Mouse (Mus musculus) R1 (cell line): Measurements from ENCODE around the gene Miga2.

Experiments
- DNase-seq: peaks from one replicate; pipeline ENCODE4 v3.0.0-alpha.2; 2018; ENCODE audit warnings: low read depth, low spot score

Gene Miga2

DNA sequence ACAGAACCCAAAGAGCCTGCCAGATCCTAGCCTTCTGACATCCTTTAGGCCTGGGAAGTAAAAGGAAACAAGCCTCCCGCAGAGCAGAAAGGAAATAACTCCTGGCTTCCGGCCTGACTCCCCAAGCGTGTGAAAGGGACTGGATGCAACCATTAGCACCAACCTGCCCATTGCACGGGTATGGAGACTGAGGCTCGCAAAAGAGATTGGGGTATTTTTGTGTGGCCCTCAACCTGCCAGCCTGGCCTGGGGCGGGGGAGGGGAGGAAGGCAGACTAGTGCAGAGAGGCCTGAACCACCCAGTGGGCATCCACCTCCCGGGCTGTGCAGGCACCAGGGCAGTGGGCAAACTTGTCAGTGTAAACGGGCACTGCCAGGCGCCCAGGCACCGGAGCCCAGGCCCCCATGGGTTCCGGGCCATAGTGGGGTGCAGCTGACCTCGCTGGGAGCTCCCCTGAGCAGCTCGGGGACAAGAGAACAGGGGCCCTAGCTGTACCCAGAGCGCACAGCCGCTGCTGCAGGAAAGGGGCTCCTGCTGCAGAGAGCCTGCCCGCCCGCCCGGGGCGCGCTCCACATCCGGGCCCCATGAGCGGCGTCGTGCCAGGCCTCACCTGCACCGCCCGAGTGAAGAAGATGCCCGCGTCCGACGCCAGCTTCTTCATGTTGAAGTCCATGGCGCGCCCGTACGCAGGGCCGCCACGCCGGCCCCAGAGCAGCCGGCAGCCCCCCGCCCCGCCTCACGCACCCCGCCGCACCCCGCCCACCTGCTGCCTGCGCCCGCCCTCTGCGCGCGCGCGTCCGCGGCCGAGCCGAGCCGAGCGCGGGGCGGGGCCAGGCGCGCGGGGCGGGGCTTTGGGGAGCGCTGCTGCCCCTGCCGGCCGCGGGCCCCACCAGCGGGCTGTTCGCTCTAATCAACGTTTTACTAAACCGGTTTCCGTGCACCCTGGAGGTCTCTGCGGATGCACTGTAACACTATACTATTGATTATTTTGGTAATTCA is 5.2 kb upstream of the Miga2 start, which contains the start of gene Sh3glb2:
Gene Sh3glb2 (minus strand): TSS at position 805 of the 999 bp plus-strand sequence.
- peak; percentile 80 for DNase-seq

DNA sequence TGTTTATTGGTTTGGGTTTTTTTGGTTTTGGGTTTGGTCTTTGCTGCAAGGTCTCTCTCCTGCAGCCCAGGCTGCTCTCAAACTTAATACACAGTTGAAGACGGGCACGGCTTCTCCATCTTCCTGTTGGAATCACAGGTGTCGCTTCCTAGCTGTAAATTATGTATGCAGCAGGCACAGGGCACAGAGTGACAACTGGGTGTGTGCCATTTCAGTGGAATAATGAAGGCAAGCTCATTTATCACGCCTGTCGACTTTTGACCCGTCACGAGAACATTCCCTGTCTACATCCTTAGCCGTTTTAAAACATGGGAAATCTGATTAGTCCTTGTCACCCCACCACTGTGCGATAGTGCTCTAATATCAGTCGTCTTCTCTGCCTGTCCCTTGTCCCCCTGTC is 3.4 kb upstream of the Miga2 start:
- DNase-seq, result no peak

DNA sequence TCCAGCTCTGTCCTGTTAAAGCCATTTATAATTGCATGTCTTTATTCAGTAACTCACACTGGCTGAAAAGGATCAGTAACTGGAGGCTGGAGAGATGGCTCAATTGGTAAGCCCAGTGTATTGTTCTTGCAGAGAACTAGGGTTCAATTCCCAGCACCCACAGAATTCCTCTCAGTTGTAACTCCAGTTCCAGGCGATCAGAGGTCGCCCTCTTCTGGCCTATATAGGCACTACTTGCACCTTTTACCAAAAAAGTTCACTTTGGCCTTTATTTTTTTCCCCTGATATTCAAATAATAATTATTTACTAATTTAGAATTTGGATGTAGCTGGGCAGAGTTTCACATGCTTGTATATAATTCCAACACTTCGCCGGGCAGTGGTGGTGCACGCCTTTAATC is 1.2 kb upstream of the Miga2 start:
- DNase-seq, result peak; percentile 57

DNA sequence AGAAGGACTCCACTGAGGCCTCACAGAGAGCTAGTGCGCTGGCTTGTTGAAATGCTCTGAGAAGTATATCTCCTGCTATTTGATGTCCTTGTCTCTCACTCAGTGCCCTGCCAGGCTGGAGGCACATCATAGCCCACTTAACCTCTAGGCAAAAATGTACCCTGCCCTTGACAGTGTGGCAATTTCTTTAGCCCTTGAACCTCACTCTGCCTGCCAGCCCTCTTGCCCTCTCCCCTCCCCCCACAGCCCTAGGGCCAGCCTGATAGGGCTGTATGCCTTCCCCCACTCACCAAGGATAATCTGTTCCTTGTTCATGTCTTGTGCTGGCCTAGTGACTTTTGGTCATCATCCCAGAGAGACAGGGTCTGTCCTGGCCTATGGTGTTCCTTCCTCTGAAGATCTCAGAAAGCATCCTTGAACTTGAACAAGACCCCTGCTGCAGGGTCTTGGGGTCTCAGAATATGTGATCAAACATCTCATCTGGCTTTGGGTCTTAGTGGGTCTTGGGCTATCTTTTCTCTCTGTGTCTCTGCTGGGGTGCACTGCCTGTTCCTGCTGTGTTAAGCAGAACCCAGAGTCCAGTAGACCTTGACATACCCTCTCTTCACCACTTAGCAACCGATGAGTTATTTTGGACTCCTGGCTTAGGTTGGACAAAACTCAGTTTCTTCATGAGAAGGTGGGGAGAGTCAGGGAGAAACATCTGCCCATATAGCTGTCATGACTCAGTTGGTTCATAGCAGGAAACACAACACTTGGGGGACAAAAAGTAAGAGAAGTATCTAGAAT is 1.4 kb downstream of the Miga2 start:
- DNase-seq, result no peak

DNA sequence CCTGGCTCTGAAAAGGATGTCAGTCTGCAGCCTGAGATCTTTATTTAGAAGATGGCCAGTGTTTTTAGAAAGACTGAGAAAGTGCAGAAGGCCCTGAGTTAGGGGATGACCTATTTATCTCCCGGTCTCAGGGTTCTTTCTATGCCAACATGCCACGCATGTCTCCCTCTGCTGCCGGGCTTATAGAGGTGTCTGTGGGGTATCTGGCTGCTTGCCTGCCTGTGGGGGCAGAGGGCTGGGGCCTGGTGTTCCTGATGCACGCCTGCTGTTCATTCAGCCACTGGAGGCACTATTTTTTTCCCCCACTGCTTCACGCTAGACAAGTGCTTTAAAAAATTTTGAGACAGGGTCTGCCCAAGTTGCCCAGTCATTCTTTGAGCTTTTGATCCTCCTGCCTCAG is 2.2 kb downstream of the Miga2 start:
- no peak for DNase-seq

DNA sequence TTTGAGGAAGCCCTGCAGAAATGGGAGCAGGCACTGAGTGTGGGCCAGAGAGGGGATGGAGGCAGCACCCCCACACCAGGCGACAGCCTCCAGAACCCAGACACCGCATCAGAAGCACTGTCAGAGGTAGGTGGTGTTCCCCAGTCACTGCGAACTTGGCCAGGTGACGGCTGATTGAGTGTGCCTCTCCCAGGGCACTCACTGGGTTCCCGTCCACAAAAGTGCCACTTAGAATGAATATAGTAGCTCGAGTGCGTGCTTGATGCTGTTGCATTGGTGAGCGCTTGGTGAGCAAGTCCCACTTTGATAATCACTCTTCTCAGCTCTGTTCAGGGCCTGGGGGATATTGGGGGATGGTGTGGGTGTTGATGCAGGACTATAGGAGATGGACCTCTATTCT is 7.5 kb downstream of the Miga2 start:
- no peak for DNase-seq

DNA sequence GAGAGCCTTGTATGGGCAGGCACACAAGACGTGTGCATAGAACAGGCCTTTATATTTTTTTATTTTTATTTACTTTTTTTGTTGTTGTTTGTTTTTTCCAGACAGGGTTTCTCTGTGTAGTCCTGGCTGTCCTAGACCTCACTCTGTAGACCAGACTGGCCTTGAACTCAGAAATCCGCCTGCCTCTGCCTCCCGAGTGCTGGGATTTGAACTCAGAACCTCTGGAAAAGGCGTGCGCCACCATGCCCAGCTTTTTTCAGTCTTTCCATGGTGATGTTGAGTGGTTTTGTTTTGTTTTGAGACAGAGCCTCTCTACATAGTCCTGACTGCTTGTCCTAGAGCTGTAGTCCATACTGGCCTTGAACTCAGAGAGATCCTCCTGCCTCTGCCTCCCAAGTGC is 8.7 kb downstream of the Miga2 start:
- DNase-seq, result no peak

DNA sequence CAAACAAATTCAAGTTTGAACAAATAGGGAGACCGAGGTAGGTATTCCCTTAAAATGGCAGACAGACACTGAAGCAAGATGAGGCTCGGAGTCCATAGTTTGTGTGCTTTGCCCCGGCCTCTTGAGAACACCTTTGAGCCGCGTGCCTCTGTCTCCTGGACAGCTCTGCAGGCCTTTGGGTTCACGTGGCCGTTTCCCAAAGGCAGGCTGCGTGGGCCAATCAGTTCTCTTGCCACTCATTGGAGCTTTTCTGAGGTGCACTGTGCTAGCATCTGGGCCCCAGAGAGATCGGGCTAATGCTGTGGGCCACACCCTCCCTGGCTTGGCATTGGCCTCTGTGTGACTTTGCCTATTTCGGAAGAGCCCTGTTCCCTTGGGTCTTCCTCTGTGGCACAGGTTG is 11.9 kb downstream of the Miga2 start:
- no peak for DNase-seq

DNA sequence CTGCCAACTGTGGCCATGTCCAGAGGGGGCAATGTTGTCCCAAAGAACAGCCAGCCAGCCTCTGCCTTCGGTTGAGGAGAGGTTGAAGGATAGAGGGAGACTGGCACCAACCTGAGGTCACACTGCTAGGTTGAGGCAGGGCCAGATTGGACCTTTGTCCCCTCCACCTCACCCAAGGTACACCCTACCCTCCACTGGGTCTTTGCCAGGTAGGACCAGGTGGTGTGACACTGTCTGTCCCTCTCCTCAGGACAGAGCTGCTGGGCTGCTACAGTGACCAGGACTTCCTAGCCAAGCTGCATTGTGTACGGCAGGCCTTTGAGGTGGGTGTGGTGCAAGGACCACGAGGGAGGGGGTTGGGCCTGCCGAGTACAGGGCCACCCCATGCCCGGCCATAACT is 13.7 kb downstream of the Miga2 start:
- DNase-seq, result no peak

DNA sequence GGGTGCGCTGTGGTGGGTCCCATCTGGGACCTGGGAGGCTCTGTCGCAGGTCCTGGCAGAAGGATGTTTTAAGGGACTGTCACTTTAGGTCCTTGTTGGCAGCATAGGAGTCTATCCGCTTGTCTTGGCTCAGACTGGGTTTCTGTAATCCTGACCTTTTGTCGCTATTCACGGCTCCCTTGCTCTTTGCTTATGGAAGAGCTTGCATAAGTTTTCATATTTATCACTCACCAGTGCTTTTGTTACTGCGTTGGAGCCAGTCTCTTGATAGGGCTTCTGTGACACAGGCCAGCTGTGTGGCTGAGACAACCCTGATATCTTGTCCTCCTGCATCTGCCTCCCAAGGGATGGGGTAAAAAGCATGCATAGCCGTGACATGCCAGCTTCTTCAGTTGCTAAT is 15.3 kb downstream of the Miga2 start:
- no peak for DNase-seq

DNA sequence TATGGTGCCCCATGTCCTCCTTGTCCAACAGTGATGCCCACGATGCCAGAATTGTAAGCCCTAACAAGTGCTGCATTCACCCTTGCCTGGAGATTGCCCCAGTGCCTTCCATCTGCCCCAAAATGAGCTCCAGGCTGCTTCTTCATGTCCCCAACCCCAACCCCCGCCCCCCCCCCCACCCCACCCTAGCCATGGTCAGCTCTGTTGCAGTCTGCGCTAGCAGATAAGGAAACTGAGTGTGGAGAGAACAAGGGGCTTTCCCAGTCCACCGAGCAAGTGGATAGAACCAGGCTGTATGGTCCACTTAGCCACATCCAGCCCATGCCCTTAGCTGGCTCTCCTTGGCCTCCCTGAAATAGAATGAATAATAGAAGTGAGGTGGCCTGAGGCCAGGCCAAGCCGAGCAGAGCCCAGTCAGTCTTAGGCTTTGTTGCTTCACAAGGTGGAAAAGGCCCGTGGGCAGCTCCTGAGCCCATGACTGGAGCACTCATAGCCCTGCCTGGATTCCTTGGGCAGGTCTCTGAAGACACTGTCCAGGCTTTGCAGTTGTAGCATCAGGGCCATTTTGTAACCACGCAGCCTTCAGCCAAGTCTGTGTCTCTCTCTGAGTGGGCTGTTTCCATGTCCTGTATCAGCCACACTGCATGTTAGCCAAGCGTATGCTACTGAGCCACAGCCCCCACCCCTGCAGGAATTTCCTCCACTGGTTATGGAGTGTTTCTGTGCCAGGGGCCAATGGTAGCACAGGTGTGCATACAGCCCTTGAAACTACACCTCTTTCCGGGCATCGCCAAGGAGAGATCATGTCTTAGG is 16.7 kb downstream of the Miga2 start:
- no peak for DNase-seq

DNA sequence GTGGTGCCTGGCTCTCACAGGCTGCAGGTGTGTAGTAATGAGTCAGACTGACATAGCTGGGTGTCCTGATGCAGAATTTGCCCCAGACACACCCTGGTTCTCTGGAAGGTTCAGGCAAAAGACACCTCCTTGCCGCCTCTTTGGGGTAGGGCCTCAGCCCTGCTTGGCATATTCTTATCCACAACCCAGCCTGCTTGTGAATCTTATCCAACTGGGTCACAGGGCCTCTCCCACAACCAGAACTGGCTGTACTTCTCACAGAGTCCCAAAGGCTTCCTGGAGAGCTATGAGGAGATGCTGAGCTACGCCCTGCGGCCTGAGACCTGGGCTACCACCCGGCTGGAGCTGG is 17.3 kb downstream of the Miga2 start:
- DNase-seq, result no peak

DNA sequence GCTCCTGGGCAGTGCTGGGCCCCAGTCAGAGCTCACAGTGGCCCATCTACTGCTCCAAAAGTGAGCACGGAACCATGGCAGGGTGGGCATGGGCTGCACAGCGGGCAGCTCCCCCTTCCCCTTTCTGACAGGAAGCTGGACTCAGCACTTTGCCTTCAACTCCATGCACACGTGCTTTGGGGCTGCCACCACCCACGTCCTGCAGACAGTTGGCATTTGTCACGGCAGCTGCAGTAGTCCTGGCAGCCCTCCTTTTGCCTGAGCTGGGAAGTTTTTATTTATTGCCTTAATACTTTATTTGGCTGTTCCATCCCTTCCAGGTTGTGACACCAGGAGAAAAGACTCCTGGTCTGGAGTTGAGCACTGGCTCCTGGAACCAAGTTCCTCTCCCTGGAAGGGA is 20.8 kb downstream of the Miga2 start:
- DNase-seq, result no peak

DNA sequence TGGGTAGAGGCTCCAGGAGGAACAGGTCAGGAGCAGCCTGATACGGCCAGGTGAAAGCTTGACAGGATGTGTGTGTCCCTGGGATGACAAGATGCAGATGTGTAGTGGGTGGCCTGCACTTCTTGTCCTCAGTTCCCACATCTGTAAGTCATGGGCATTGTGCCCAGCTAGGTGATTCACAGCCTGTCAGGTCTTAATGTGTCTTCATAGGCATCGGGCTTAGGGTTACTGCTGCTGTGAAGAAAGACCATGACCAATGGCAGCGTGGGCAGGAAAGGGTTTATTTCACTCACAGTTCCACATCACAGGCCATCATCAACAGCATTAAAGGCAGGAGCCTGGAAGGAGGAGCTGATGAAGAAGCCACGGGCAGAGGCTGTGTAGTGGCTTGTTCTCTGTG is 21.6 kb downstream of the Miga2 start:
- no peak for DNase-seq

DNA sequence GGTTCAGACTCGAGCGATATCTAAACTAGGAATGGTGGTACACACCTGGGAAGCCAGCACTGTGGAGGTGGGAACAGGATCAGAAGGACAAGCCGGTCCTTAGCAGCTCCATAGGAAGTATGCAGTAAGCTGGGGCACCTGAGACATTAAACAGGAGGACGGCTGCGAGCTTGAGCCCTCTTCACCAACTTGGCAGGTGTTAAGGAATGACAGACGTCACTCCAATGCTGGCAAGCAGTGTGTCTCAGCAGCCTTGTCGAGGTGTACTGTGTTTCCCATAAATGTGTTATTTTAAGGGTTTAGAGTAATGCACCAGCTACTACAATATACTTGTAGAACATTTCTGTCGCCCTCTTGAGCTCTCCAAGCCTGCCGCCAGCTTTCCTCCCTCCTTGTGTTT is 22.9 kb downstream of the Miga2 start:
- no peak for DNase-seq

DNA sequence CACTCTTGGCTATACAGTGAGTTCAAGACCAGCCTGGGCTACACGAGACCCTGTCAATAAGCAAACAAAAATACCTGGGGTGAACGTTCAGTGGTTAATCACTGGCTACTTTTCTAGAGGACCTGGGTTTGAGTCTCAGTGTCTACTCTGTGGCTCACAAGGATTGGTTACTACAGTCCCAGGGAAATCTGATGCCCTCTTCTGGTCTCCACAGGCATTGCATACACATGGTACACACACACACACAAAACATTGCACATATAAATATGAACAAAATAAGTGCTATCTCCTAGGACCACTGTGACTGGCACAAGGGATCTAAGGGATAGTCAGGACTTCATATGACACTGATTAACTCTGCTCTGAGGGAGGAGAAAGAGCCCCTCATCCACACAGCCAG is 25.0 kb downstream of the Miga2 start:
- peak; percentile 57 for DNase-seq

DNA sequence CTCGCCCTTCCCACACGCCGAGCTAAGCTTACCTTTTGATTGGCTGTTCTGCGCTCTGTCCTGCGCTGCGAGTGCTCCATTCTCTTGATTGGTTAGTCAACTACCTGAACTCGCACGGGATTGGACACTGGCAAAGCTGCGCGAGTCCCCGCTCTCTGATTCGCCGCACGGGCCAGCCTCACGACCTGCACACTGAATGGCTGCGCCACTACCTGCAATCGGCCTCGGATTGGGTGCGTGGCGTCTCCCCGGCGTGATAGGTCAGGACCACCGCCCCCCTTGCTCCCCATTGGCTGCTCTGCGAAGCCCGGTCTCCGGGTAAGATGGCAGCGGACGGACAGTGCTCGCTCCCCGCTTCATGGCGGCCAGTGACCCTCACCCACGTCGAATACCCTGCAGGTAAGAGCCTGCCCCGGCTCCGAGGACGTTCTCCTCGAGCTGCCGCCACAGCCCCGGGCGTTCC is 28.1 kb downstream of the Miga2 start, which contains the start of gene Dolpp1:
Gene Dolpp1 (plus strand): TSS at position 141 of the 463 bp plus-strand sequence.
- DNase-seq, result peak; percentile 100

DNA sequence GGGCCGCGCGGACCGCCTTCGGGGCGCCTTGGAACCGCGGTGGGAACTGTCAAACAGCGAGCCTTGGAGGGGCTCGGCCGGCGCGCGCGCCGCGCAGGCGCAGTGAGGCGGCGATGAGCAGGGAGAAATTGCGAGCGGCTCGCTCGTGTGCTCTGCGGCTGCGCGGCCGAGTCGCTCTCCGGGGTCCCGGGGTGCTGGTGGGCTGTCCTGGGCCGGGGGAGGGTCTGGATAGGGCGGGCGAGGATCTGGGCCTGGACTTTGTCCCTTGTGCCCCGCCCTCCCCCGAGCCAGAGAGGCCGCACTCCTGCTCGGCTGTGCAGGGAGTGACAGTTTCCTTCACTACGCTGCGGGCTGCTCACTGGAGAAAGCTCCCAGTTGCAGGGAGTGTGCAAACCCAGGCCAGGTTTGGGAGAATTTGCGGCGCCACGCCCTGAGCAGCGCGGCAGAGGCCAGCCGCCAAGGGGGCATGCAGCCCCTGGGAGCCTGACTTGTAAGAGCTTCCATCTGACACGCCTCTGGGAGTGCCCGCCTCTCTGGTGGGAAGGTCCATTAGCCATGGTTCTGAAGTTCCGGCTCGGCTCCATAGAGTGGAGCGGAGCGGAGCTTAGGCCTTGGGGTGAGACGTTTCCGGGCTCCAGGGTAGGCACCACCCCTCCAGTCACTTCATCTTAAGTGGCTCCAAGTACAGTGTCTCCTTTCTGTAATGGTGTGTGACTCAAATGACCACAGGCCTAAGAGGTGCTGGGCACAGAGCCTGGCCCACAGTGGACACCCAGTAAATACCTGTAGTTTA is 28.7 kb downstream of the Miga2 start:
- peak; percentile 90 for DNase-seq

DNA sequence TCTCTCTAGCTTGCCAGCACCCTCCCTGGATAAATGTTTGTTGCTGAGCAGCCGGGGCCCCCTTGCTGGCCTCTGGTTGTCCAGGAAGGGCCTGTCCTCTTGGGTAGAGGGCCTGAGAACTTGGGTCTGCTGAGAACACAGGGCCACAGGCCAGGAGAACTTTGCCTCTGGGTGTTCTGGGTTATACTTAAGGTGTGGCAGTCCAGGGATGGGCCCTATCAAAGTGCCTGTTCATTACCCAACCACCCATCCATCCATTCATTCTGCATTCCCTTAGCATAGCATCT is 29.3 kb downstream of the Miga2 start:
- DNase-seq, result no peak

DNA sequence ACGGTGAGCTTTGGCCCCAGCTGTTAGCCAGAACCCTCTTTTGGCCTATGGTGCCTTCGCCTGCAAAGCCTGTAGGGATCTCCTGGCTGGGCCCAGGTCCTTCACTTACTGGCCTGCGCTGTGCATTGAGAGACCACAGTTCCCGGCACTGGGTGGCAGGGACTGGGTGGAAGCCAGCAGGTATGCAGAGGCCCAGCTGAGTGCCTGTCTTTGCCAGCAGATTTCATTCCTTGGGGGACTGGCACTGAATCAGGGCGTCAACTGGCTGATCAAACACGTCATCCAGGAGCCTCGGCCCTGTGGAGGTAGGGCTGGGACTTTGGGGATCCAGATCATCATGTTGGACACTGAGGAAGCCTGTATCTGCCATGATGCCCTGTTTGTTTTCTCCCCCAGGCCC is 31.7 kb downstream of the Miga2 start:
- no peak for DNase-seq

DNA sequence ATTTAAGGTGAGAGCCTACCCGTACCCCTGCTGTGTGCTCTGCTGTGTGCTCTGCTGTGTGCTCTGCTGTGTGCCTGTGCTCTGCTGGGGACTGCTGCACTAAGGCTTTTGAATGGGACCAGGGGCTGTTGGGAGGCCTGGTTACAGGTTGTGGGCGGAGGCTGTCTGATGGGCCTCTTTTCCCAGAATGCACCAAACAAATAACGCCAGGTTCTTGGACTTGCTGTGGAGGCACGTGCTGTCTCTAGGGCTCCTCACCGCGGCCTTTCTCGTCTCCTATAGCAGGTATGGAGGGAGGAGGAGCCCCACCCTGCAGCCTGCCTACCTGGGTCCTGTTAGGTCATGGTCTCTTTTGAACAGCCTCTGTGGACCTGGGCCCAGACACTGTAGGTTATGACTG is 32.2 kb downstream of the Miga2 start:
- peak; percentile 59 for DNase-seq
